Mouse (Mus musculus): ENCODE results near the gene Gls2. TPM values are rescaled to one million over a fixed set of nuclear protein-coding genes. Genes with fewer than 3 reads are reported as not detected.
"Not testable (repeated sequence)": the region's sequence is repeated elsewhere in the genome, so short reads cannot be mapped to it uniquely, and the experiment has no call there.

The Gls2 gene
- 10 to 100 TPM; 33.0 to 39.9 TPM for total RNA-seq (2021)
- long read RNA-seq, experiment 1, transcript Gls2-201 (18 exons, 2,573 nt) = major isoform, 13 of 48 reads
- long read RNA-seq, experiment 1, partial matches to known transcripts = 0 of 48 reads
- long read RNA-seq, experiment 1, other reads (novel, unspliced or antisense) = 32 of 48 reads
- long read RNA-seq, experiment 2, transcript Gls2-201 (18 exons, 2,573 nt) = major isoform, 14 of 45 reads
- long read RNA-seq, experiment 2, partial matches to known transcripts = 4 of 45 reads
- long read RNA-seq, experiment 2, other reads (novel, unspliced or antisense) = 24 of 45 reads

- peak; percentile 99 for DNase-seq (ENCODE audit: low spot score in 2 of 2)
Observed at GRCm38 (mm10) chr10:128194024-128194550, at the start of gene Gls2. Gene Gls2, plus strand, starts transcription at chr10:128194457.

GRCm38 (mm10) chr10:128144961-128145360 is 49.3 kb upstream of the Gls2 start:
- no peak for DNase-seq (ENCODE audit: low spot score in 2 of 2)

- no peak for DNase-seq (ENCODE audit: low spot score in 2 of 2)
Observed at GRCm38 (mm10) chr10:128148789-128149365, 45.4 kb upstream of the Gls2 start.

GRCm38 (mm10) chr10:128149592-128149991 is 44.7 kb upstream of the Gls2 start:
- DNase-seq (ENCODE audit: low spot score in 2 of 2) = no peak

- no peak for DNase-seq (ENCODE audit: low spot score in 2 of 2)
Observed at GRCm38 (mm10) chr10:128150941-128151340, 43.3 kb upstream of the Gls2 start.

- DNase-seq (ENCODE audit: low spot score in 2 of 2) = no peak
Observed at GRCm38 (mm10) chr10:128153978-128154377, 40.3 kb upstream of the Gls2 start.

- not testable (repeated sequence) for DNase-seq (ENCODE audit: low spot score in 2 of 2)
Observed at GRCm38 (mm10) chr10:128165726-128166125, 28.5 kb upstream of the Gls2 start.

GRCm38 (mm10) chr10:128167091-128167490 is 27.2 kb upstream of the Gls2 start:
- DNase-seq (ENCODE audit: low spot score in 2 of 2) = no peak

GRCm38 (mm10) chr10:128171348-128171747 is 22.9 kb upstream of the Gls2 start:
- DNase-seq (ENCODE audit: low spot score in 2 of 2) = not testable (repeated sequence)

- no peak for DNase-seq (ENCODE audit: low spot score in 2 of 2)
Observed at GRCm38 (mm10) chr10:128175302-128175701, 19.0 kb upstream of the Gls2 start.

GRCm38 (mm10) chr10:128175996-128176755 is 18.1 kb upstream of the Gls2 start:
- DNase-seq (ENCODE audit: low spot score in 2 of 2) = peak; percentile 75

- no peak for DNase-seq (ENCODE audit: low spot score in 2 of 2)
Observed at GRCm38 (mm10) chr10:128177316-128177715, 16.9 kb upstream of the Gls2 start.

- DNase-seq (ENCODE audit: low spot score in 2 of 2) = no peak
Observed at GRCm38 (mm10) chr10:128179989-128180388, 14.3 kb upstream of the Gls2 start, which contains the start of gene Rbms2. Gene Rbms2, minus strand, starts transcription at chr10:128180297.

- DNase-seq (ENCODE audit: low spot score in 2 of 2) = no peak
Observed at GRCm38 (mm10) chr10:128184296-128184695, 10.0 kb upstream of the Gls2 start.

- DNase-seq (ENCODE audit: low spot score in 2 of 2) = no peak
Observed at GRCm38 (mm10) chr10:128185277-128185940, 8.8 kb upstream of the Gls2 start.

GRCm38 (mm10) chr10:128185959-128186358 is 8.3 kb upstream of the Gls2 start:
- peak; percentile 66 to 78 for DNase-seq (ENCODE audit: low spot score in 2 of 2)

GRCm38 (mm10) chr10:128187181-128187605 is 7.1 kb upstream of the Gls2 start:
- no peak for DNase-seq (ENCODE audit: low spot score in 2 of 2)

- peak; percentile 73 to 81 for DNase-seq (ENCODE audit: low spot score in 2 of 2)
Observed at GRCm38 (mm10) chr10:128188242-128188877, 5.9 kb upstream of the Gls2 start.

GRCm38 (mm10) chr10:128191472-128191871 is 2.8 kb upstream of the Gls2 start:
- no peak for DNase-seq (ENCODE audit: low spot score in 2 of 2)

- not testable (repeated sequence) for DNase-seq (ENCODE audit: low spot score in 2 of 2)
Observed at GRCm38 (mm10) chr10:128192030-128192766, 2.1 kb upstream of the Gls2 start.
